Comparison of ENCODE assay signal across 14 mouse cellular contexts in genomic region chr17:85163272-85163610, GRCm38 (mm10).
"Had no signal": no experiment of that assay in that cellular context is flagged by ENCODE, and none has a peak within 500 bp of the region (broad histone marks: within the 10 kb centered on the region; RNA-seq: fewer than 3 reads in every experiment).

No protein-coding gene starts in this region.

- H3K4me3 ChIP-seq: limb, embryonic 15.5 days; liver, embryonic 13.5 days; lung, embryonic 15.5 days; megakaryocyte, embryonic 14.5 days; midbrain, embryonic 12.5 days had no signal

- H3K9me3 ChIP-seq: limb, embryonic 15.5 days; liver, embryonic 13.5 days; lung, embryonic 15.5 days; midbrain, embryonic 12.5 days had no signal

- H3K9ac ChIP-seq: limb, embryonic 15.5 days; liver, embryonic 13.5 days; liver, postnatal 0 days; lung, embryonic 15.5 days; midbrain, embryonic 12.5 days had no signal

- H3K36me3 ChIP-seq: limb, embryonic 15.5 days; liver, embryonic 13.5 days; lung, embryonic 15.5 days; midbrain, embryonic 12.5 days had no signal

- H3K4me1 ChIP-seq: limb, embryonic 15.5 days; liver, embryonic 13.5 days; lung, embryonic 15.5 days; megakaryocyte, embryonic 14.5 days had no signal

- H3K27ac ChIP-seq: limb, embryonic 15.5 days; liver, embryonic 13.5 days; lung, embryonic 15.5 days; macrophage; midbrain, embryonic 12.5 days had no signal

- H3K4me2 ChIP-seq: limb, embryonic 15.5 days; liver, embryonic 13.5 days; lung, embryonic 15.5 days; midbrain, embryonic 12.5 days had no signal

- ATAC-seq: liver, postnatal 0 days had no signal

- H3K27me3 ChIP-seq: limb, embryonic 15.5 days; liver, embryonic 13.5 days; lung, embryonic 15.5 days; megakaryocyte, embryonic 14.5 days; midbrain, embryonic 12.5 days had no signal

- DNase-seq: kidney, adult 18-20 months; kidney, postnatal 10 days; kidney, postnatal 4 days; layer of hippocampus, postnatal 36 days; liver, embryonic 13.5 days; liver, postnatal 0 days; lung, postnatal 14 days; right cerebral cortex, postnatal 14 days; thymus, postnatal 4 days had no signal
